ENCODE assay signal across 9 mouse cellular contexts in genomic region chr15:59245927-59246649, GRCm38 (mm10).
DNase-seq lines count a peak whose midpoint lies in the region; ATAC-seq and TF ChIP-seq lines count a peak whose summit lies in the region.
"Had no signal": no experiment of that assay in that cellular context is flagged by ENCODE, and none has a peak within 500 bp of the region (broad histone marks: within the 10 kb centered on the region; RNA-seq: fewer than 3 reads in every experiment).

No protein-coding gene starts in this region.

- intact Hi-C loops in heart, postnatal 14 days (cut with DNase I) = no loop called here

- TF ChIP-seq POLR2A in lung, adult 2 months (IDR thresholded peaks at IDR 0.05; ENCODE audit: borderline replicate concordance, extremely low read depth, low read depth, low read length) = no peak

- H3K9ac ChIP-seq in midbrain, embryonic 16.5 days (ENCODE audit: low read depth, low read length) = no peak overlapping the region

- no peak for ATAC-seq in erythroblast, adult 5-6 weeks (replicated peaks; ENCODE audit: low FRiP score, poor library complexity, severe bottlenecking)
- ATAC-seq in midbrain, embryonic 16.5 days = no peak
- ATAC-seq: Patski had no signal

- no peaks in the 10 kb centered on the region for H3K27me3 ChIP-seq in midbrain, embryonic 16.5 days (ENCODE audit: control insufficient read depth, insufficient read depth, low read depth, low read length)
- H3K27me3 ChIP-seq: Patski had no signal

- no peaks in the 10 kb centered on the region for H3K36me3 ChIP-seq in midbrain, embryonic 16.5 days (ENCODE audit: control insufficient read depth, insufficient read depth, low read length)

- H3K4me1 ChIP-seq in lung, adult 2 months (ENCODE audit: control insufficient read depth, insufficient read depth, low read length) = peaks cover 19% of the 10 kb centered on the region
- H3K4me1 ChIP-seq in midbrain, embryonic 16.5 days (ENCODE audit: control insufficient read depth, insufficient read depth, low read length) = no peaks in the 10 kb centered on the region

- no peaks in the 10 kb centered on the region for H3K9me3 ChIP-seq in midbrain, embryonic 16.5 days (replicated peaks; ENCODE audit: control insufficient read depth, low read length, poor library complexity, severe bottlenecking)

- WGBS in lung, adult 2 months = 26% methylated on average over 4 of the region's 4 CpGs
- 79% methylated on average over 4 of the region's 4 CpGs for WGBS in midbrain, embryonic 16.5 days

- no peak overlapping the region for H3K27ac ChIP-seq in midbrain, embryonic 16.5 days (ENCODE audit: low read length)

- no peak for TF ChIP-seq CTCF in lung, adult 2 months (IDR thresholded peaks at IDR 0.05; ENCODE audit: insufficient read depth, low read length)

- no peak overlapping the region for H3K4me3 ChIP-seq in lung, adult 2 months (replicated peaks; ENCODE audit: extremely low read depth, low read depth, low read length)
- H3K4me3 ChIP-seq in midbrain, embryonic 16.5 days (ENCODE audit: low read depth, low read length) = no peak overlapping the region

- peak; percentile 10 to 16 for DNase-seq in spleen, postnatal 36 days (ENCODE audit: low spot score in 2 of 2)
- no peak for DNase-seq in spleen, adult 18-20 months
- DNase-seq in heart, postnatal 14 days = peak; percentile 56 to 66
- peak; percentile 26 for DNase-seq in lung, adult 2 months
- peak; percentile 80 for DNase-seq in yolk sac, embryonic 10.5 days (ENCODE audit: low spot score)
- DNase-seq in B cell, adult 2 months = no peak

- no peak overlapping the region for H3K4me2 ChIP-seq in midbrain, embryonic 16.5 days (ENCODE audit: low read length)

Comparison
In these comparisons a context has a peak if more than half of its experiments do, and no peak if none do; other contexts are left out.
1. DNase-seq: peak in spleen, postnatal 36 days (2 of 2), heart, postnatal 14 days (2 of 2), lung, adult 2 months (single experiment) and yolk sac, embryonic 10.5 days (single experiment); none in spleen, adult 18-20 months (0 of 2) and B cell, adult 2 months (0 of 2).